Mouse (Mus musculus) layer of hippocampus, postnatal 14 days (tissue): ENCODE results near the gene Ppp3r1. TPM values are rescaled to one million over a fixed set of nuclear protein-coding genes. Genes with fewer than 3 reads are reported as not detected.

Experiments used
- DNase-seq, 2 experiments: peaks; one replicate each; pipeline ENCODE4 v3.0.0; 2021 to 2022; ENCODE audit warnings: low spot score in 2 of 2, mixed read lengths in 1 of 2
- long read RNA-seq, 2 experiments: library from polyadenylated mRNA; stranded (forward); transcript quantifications; one replicate each; pipeline ENCODE4 v2.0.0; 2021
- total RNA-seq, 2 experiments: library from RNA; stranded (reverse); gene quantifications; 2 replicates each; pipeline ENCODE4 v1.2.3; 2021

Gene Ppp3r1
- total RNA-seq, result 100 to 1,000 TPM; 681 to 736 TPM
- long read RNA-seq, experiment 1, transcript Ppp3r1-201 (6 exons, 2,859 nt), result major isoform, 412 of 465 reads
- long read RNA-seq, experiment 1, partial matches to known transcripts, result 41 of 465 reads
- long read RNA-seq, experiment 1, other reads (novel, unspliced or antisense), result 12 of 465 reads
- long read RNA-seq, experiment 2, transcript Ppp3r1-201 (6 exons, 2,859 nt), result major isoform, 457 of 480 reads
- long read RNA-seq, experiment 2, partial matches to known transcripts, result 15 of 480 reads
- long read RNA-seq, experiment 2, other reads (novel, unspliced or antisense), result 8 of 480 reads

GRCm38 (mm10) chr11:17158858-17159737 lies at the start of gene Ppp3r1:
TSS of gene Ppp3r1 (plus strand) at chr11:17159263.
- peak; percentile 93 to 96 for DNase-seq

GRCm38 (mm10) chr11:17112419-17113090 lies 46.5 kb upstream of the Ppp3r1 start:
- DNase-seq, result peak; percentile 20 to 71

GRCm38 (mm10) chr11:17126418-17126817 lies 32.6 kb upstream of the Ppp3r1 start:
- no peak for DNase-seq

GRCm38 (mm10) chr11:17135638-17136037 lies 23.4 kb upstream of the Ppp3r1 start:
- DNase-seq, result no peak

- DNase-seq, result no peak
These were observed 20.6 kb upstream of the Ppp3r1 start for GRCm38 (mm10) chr11:17138306-17139033.

GRCm38 (mm10) chr11:17159738-17160241 lies 727 bp downstream of the Ppp3r1 start:
- peak; percentile 58 to 68 for DNase-seq

- DNase-seq, result peak; percentile 49 to 70
These were observed 1.2 kb downstream of the Ppp3r1 start for GRCm38 (mm10) chr11:17160242-17160641.

- DNase-seq, result no peak
These were observed 4.9 kb downstream of the Ppp3r1 start for GRCm38 (mm10) chr11:17163956-17164355.

- no peak for DNase-seq
These were observed 7.6 kb downstream of the Ppp3r1 start for GRCm38 (mm10) chr11:17166627-17167026.

- no peak for DNase-seq
These were observed 10.2 kb downstream of the Ppp3r1 start for GRCm38 (mm10) chr11:17169262-17169661.

- DNase-seq, result no peak
These were observed 12.1 kb downstream of the Ppp3r1 start for GRCm38 (mm10) chr11:17170938-17171729.

- DNase-seq, result no peak
These were observed 13.2 kb downstream of the Ppp3r1 start for GRCm38 (mm10) chr11:17172300-17172699.

- DNase-seq, result no peak
These were observed 17.6 kb downstream of the Ppp3r1 start for GRCm38 (mm10) chr11:17176638-17177037.

GRCm38 (mm10) chr11:17180753-17181152 lies 21.7 kb downstream of the Ppp3r1 start:
- no peak for DNase-seq

- no peak for DNase-seq
These were observed 22.7 kb downstream of the Ppp3r1 start, which contains the start of gene Wdr92 for GRCm38 (mm10) chr11:17181807-17182206. TSS of gene Wdr92 (plus strand) at chr11:17182107.

- no peak for DNase-seq
These were observed 24.1 kb downstream of the Ppp3r1 start for GRCm38 (mm10) chr11:17183165-17183564.

GRCm38 (mm10) chr11:17187649-17188048 lies 28.6 kb downstream of the Ppp3r1 start:
- no peak for DNase-seq

GRCm38 (mm10) chr11:17188786-17189185 lies 29.7 kb downstream of the Ppp3r1 start:
- DNase-seq, result no peak

- no peak for DNase-seq
These were observed 33.2 kb downstream of the Ppp3r1 start for GRCm38 (mm10) chr11:17192151-17192844.
